Mouse (Mus musculus) neural tube, embryonic 10.5 days (tissue): Measurements from ENCODE around the gene Bfsp2.

ENCODE experiments used
- DNase-seq: peaks from one replicate; pipeline ENCODE4 v3.0.0-alpha.2; 2017; ENCODE audit warnings: low spot score; ENCODE audit errors: extremely low spot score

Gene Bfsp2

GRCm38 (mm10) chr9:103480044-103480576 is at the start of gene Bfsp2:
Bfsp2 (minus strand) TSS chr9:103480420.
- DNase-seq: no peak

GRCm38 (mm10) chr9:103525041-103525537 is 44.9 kb upstream of the Bfsp2 start:
- peak; percentile 45 for DNase-seq

- peak; percentile 44 for DNase-seq
Observed at GRCm38 (mm10) chr9:103524600-103524999, 44.4 kb upstream of the Bfsp2 start.

- DNase-seq: no peak
Observed at GRCm38 (mm10) chr9:103523742-103524403, 43.7 kb upstream of the Bfsp2 start.

- DNase-seq: no peak
Observed at GRCm38 (mm10) chr9:103523008-103523407, 42.8 kb upstream of the Bfsp2 start.

GRCm38 (mm10) chr9:103513884-103514283 is 33.7 kb upstream of the Bfsp2 start:
- DNase-seq: no peak

GRCm38 (mm10) chr9:103512257-103512656 is 32.0 kb upstream of the Bfsp2 start:
- DNase-seq: no peak

- DNase-seq: no peak
Observed at GRCm38 (mm10) chr9:103506968-103507584, 26.9 kb upstream of the Bfsp2 start.

- DNase-seq: no peak
Observed at GRCm38 (mm10) chr9:103505067-103505466, 24.8 kb upstream of the Bfsp2 start.

GRCm38 (mm10) chr9:103504646-103505045 is 24.4 kb upstream of the Bfsp2 start:
- no peak for DNase-seq

GRCm38 (mm10) chr9:103503586-103504298 is 23.5 kb upstream of the Bfsp2 start:
- DNase-seq: no peak

- DNase-seq: no peak
Observed at GRCm38 (mm10) chr9:103502655-103503054, 22.4 kb upstream of the Bfsp2 start.

GRCm38 (mm10) chr9:103501861-103502364 is 21.7 kb upstream of the Bfsp2 start:
- DNase-seq: peak; percentile 57

GRCm38 (mm10) chr9:103499366-103499765 is 19.1 kb upstream of the Bfsp2 start:
- no peak for DNase-seq

GRCm38 (mm10) chr9:103498699-103499098 is 18.5 kb upstream of the Bfsp2 start:
- no peak for DNase-seq

- DNase-seq: no peak
Observed at GRCm38 (mm10) chr9:103495391-103495790, 15.2 kb upstream of the Bfsp2 start.

- peak; percentile 68 for DNase-seq
Observed at GRCm38 (mm10) chr9:103494346-103495020, 14.3 kb upstream of the Bfsp2 start.

- DNase-seq: no peak
Observed at GRCm38 (mm10) chr9:103491985-103492384, 11.8 kb upstream of the Bfsp2 start.

- peak; percentile 86 for DNase-seq
Observed at GRCm38 (mm10) chr9:103490439-103490838, 10.2 kb upstream of the Bfsp2 start.

GRCm38 (mm10) chr9:103489883-103490282 is 9.7 kb upstream of the Bfsp2 start:
- no peak for DNase-seq

GRCm38 (mm10) chr9:103489096-103489495 is 8.9 kb upstream of the Bfsp2 start:
- no peak for DNase-seq
